Mouse (Mus musculus) kidney, embryonic 14.5 days (tissue): ENCODE results near the gene Zbtb7b. TPM values are rescaled to one million over a fixed set of nuclear protein-coding genes. Genes with fewer than 3 reads are reported as not detected.
A peak's percentile ranks its signal among the peaks of the same experiment; 100 is the strongest.

Experiments used
- ATAC-seq: fragments of 200-750 bp; cut with Nextera tagmentation; 2 replicates; pipeline ENCODE4 v1.8.0; 2017; ENCODE audit warnings: moderate number of reproducible peaks, mild to moderate bottlenecking, moderate TSS enrichment, moderate library complexity; ENCODE audit not compliant: low FRiP score, low TSS enrichment
- H3K27ac ChIP-seq: fragments of 300-500 bp; sonication (generic); 2 replicates; pipeline ENCODE4 v1.5.1; 2014; ENCODE audit warnings: low read depth, mild to moderate bottlenecking, low read length, moderate library complexity, mixed read lengths
- H3K27me3 ChIP-seq: fragments of 300-500 bp; sonication (generic); 2 replicates; pipeline ENCODE4 v1.6.1; 2014; ENCODE audit warnings: mild to moderate bottlenecking, low read length; ENCODE audit not compliant: control insufficient read depth, insufficient read depth
- H3K36me3 ChIP-seq: fragments of 300-500 bp; sonication (generic); 2 replicates; pipeline ENCODE4 v1.6.1; 2014; ENCODE audit warnings: low read length, mixed read lengths; ENCODE audit not compliant: control insufficient read depth, insufficient read depth
- H3K4me1 ChIP-seq: fragments of 300-500 bp; sonication (generic); 2 replicates; pipeline ENCODE4 v1.6.1; 2014; ENCODE audit warnings: low read length, mixed read lengths; ENCODE audit not compliant: control insufficient read depth, insufficient read depth
- H3K4me2 ChIP-seq: fragments of 300-500 bp; sonication (generic); replicated peaks from 2 replicates; pipeline ENCODE4 v1.6.1; 2014; ENCODE audit warnings: low read depth, mild to moderate bottlenecking, low read length
- H3K4me3 ChIP-seq: fragments of 300-500 bp; sonication (generic); 2 replicates; pipeline ENCODE4 v1.5.1; 2014; ENCODE audit warnings: mild to moderate bottlenecking, low read length
- H3K9ac ChIP-seq: fragments of 300-500 bp; sonication (generic); 2 replicates; pipeline ENCODE4 v1.6.1; 2014; ENCODE audit warnings: low read depth, mild to moderate bottlenecking, low read length, moderate library complexity
- H3K9me3 ChIP-seq: fragments of 300-500 bp; sonication (generic); 2 replicates; pipeline ENCODE4 v1.6.1; 2016; ENCODE audit warnings: low read length; ENCODE audit not compliant: control insufficient read depth
- WGBS: fragments of 180-500 bp; shearing (Covaris S2); extraction: QIAGEN DNeasy Blood & Tissue Kit; methylation state at CpG from one replicate; pipeline ENCODE4 v1.1.7; 2014; 5-methylcytosine and 5-hydroxymethylcytosine counted together
- polyA plus RNA-seq: library from polyadenylated mRNA; unstranded; fragments of >200 nt; fragmentation: Nextera tagmentation; extraction: Ambion mirVana; gene quantifications from 2 replicates; pipeline ENCODE4 v1.2.1, GENCODE M21; 2014

Gene Zbtb7b
- polyA plus RNA-seq, 1 experiment from 2014 or later, result 1.8 TPM

DNA sequence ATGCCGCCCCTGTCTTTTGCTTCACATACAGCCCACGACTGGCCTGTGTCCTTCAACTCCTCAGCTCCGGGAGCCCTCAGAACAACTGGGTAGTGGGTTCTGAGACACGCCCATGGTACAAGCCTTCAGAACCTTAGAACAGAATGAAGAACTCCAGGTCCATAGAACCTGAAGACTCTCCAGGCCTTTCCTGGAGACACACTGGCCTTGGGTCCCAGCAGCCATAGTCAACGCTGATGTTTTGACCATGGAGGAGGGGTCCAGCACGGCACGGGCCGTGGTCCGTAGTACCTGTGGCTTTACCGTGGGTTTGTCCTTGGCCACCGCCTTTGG is 29.5 kb downstream of the Zbtb7b start, which contains the start of gene Dcst1:
Gene Dcst1, minus strand, starts transcription at position 101 of the 333 bp plus-strand sequence.
- WGBS, result 96% methylated on average over 11 of the region's 11 CpGs
- H3K9ac ChIP-seq, result peak within 1 kb of the TSS; percentile 18; the same call in 1 of the 2 replicates

DNA sequence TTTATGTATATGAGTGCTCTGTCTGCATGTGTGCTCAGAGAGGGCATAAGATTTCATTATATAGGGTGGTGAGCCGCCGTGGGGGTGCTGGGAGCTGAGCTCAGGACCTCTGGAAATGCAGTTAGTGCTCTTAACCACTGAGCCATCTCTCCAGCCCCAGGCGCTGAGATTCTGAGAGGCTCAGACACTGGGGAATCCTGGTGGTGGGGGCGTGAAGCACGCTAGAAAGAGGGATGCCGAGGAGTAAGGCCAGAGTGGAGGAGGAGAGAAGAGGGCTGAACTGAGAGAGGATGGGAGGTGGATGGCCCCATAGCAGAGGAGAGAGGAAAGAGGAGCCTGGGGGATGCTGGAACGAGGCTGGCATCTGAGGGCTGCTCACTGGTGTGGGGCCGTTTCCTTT is 29.9 kb downstream of the Zbtb7b start:
- no peak overlapping the region for H3K4me3 ChIP-seq
- H3K27ac ChIP-seq, result no peak overlapping the region
- no peak overlapping the region for H3K9ac ChIP-seq
- no peak for ATAC-seq
- H3K27me3 ChIP-seq, result no peaks in the 10 kb centered on the region
- WGBS, result 69% methylated on average over 8 of the region's 8 CpGs
- no peak overlapping the region for H3K4me2 ChIP-seq
- H3K36me3 ChIP-seq, result no peaks in the 10 kb centered on the region
- 0 out of 2 replicates have a peak, but pooled peaks cover 4% of the 10 kb centered on the region for H3K4me1 ChIP-seq
- H3K9me3 ChIP-seq, result no peaks in the 10 kb centered on the region

More for the DNA sequence above, 29.5 kb downstream of the Zbtb7b start, which contains the start of gene Dcst1:
- Histone ChIP-seq H3K27ac (no peak within 1 kb of the TSS), H3K9me3 (no peaks in the 10 kb centered on the region), H3K4me3 (no peak within 1 kb of the TSS), H3K4me2 (no peak within 1 kb of the TSS), H3K27me3 (no peaks in the 10 kb centered on the region), H3K36me3 (no peaks in the 10 kb centered on the region), H3K4me1 (0 out of 2 replicates have a peak, but pooled peaks cover 4% of the 10 kb centered on the region)
- ATAC-seq, result no peak

- no peak within 1 kb of the TSS for H3K27ac ChIP-seq
- no peaks in the 10 kb centered on the region for H3K36me3 ChIP-seq
- H3K4me2 ChIP-seq, result no peak within 1 kb of the TSS
- ATAC-seq, result no peak
- H3K4me1 ChIP-seq, result 0 out of 2 replicates have a peak, but pooled peaks cover 4% of the 10 kb centered on the region
- H3K27me3 ChIP-seq, result no peaks in the 10 kb centered on the region
- H3K9ac ChIP-seq, result no peak within 1 kb of the TSS
- no peaks in the 10 kb centered on the region for H3K9me3 ChIP-seq
- 86% methylated on average over 7 of the region's 7 CpGs for WGBS
- H3K4me3 ChIP-seq, result no peak within 1 kb of the TSS
Measured at GRCm38 (mm10) chr3:89361675-89362074, 32.9 kb downstream of the Zbtb7b start, which contains the start of gene Dcst2. Gene Dcst2 (plus strand): TSS chr3:89361975.

GRCm38 (mm10) chr3:89360237-89360636 is 34.3 kb downstream of the Zbtb7b start:
- Histone ChIP-seq H3K9ac (no peak overlapping the region), H3K27me3 (no peaks in the 10 kb centered on the region), H3K4me1 (peaks cover 5% of the 10 kb centered on the region; the same call in 1 of the 2 replicates), H3K27ac (no peak overlapping the region), H3K36me3 (no peaks in the 10 kb centered on the region), H3K4me3 (no peak overlapping the region), H3K4me2 (no peak overlapping the region), H3K9me3 (no peaks in the 10 kb centered on the region)
- ATAC-seq, result no peak
- 69% methylated on average over 3 of the region's 3 CpGs for WGBS

- Histone ChIP-seq H3K36me3 (no peaks in the 10 kb centered on the region), H3K27me3 (no peaks in the 10 kb centered on the region), H3K4me3 (no peak overlapping the region), H3K4me1 (peaks cover 9% of the 10 kb centered on the region; the same call in 1 of the 2 replicates), H3K9ac (no peak overlapping the region), H3K9me3 (no peaks in the 10 kb centered on the region), H3K27ac (no peak overlapping the region), H3K4me2 (no peak overlapping the region)
- whole genome bisulfite sequencing, result 76% methylated on average over 6 of the region's 6 CpGs
- no peak for ATAC-seq
Measured at GRCm38 (mm10) chr3:89359630-89360029, 34.9 kb downstream of the Zbtb7b start.

DNA sequence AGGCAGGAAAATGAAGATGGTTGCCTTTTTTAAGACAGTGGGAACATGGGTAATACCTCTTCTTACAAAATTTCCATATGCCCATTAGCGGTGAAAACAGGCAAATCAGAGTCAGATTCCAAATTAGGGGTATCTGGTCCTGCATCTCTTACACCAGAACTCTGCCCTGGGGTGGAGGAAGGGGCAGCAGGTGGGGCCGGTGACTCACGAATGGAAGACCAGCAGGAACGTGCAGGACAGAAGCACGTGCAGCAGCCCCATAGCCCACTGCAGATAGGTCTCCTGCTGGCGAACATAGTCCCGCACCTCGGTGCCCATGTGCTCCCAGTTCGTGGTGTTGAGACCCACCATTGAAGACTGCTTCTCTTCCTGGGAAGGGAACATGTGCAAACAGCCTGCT is 38.5 kb downstream of the Zbtb7b start:
- whole genome bisulfite sequencing, result 68% methylated on average over 9 of the region's 9 CpGs
- no peak overlapping the region for H3K4me3 ChIP-seq
- no peak overlapping the region for H3K9ac ChIP-seq
- H3K4me1 ChIP-seq, result peaks cover 9% of the 10 kb centered on the region; the same call in 1 of the 2 replicates
- no peaks in the 10 kb centered on the region for H3K27me3 ChIP-seq
- H3K27ac ChIP-seq, result no peak overlapping the region
- no peak for ATAC-seq
- no peaks in the 10 kb centered on the region for H3K9me3 ChIP-seq
- H3K4me2 ChIP-seq, result no peak overlapping the region
- H3K36me3 ChIP-seq, result no peaks in the 10 kb centered on the region

DNA sequence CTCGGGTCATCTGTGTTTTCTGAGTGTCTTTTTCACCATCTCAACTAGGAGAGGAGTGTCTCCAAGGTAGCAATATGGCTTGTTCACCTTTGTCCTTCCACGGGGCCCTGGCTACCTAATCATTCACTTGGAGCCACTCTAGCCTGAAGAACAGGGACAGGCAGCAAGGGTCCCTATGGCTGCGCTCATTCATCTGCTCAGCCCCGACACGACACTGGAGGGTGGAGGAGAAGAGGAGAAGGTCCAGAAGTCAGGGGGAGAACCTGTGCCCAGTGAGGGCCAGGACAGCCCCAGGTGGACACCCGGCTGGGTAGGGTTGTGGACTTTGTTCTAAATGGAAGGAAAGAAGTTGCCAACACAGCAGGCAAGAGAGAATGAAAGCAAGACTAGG is 39.1 kb downstream of the Zbtb7b start:
- Histone ChIP-seq H3K9ac (no peak overlapping the region), H3K27me3 (no peaks in the 10 kb centered on the region), H3K4me1 (peaks cover 10% of the 10 kb centered on the region; the same call in 1 of the 2 replicates), H3K9me3 (no peaks in the 10 kb centered on the region), H3K36me3 (no peaks in the 10 kb centered on the region), H3K4me2 (no peak overlapping the region), H3K4me3 (no peak overlapping the region), H3K27ac (no peak overlapping the region)
- WGBS, result 61% methylated on average over 6 of the region's 6 CpGs
- no peak for ATAC-seq

- Histone ChIP-seq H3K4me2 (no peak overlapping the region), H3K36me3 (no peaks in the 10 kb centered on the region), H3K9me3 (no peaks in the 10 kb centered on the region), H3K4me3 (no peak overlapping the region), H3K27me3 (no peaks in the 10 kb centered on the region), H3K27ac (no peak overlapping the region), H3K4me1 (peaks cover 14% of the 10 kb centered on the region; the same call in 1 of the 2 replicates), H3K9ac (no peak overlapping the region)
- WGBS, result 19% methylated on average over 5 of the region's 5 CpGs
- ATAC-seq, result peak; percentile 17; the same call in 1 of the 2 replicates
Measured at GRCm38 (mm10) chr3:89354816-89355511, 39.6 kb downstream of the Zbtb7b start.

DNA sequence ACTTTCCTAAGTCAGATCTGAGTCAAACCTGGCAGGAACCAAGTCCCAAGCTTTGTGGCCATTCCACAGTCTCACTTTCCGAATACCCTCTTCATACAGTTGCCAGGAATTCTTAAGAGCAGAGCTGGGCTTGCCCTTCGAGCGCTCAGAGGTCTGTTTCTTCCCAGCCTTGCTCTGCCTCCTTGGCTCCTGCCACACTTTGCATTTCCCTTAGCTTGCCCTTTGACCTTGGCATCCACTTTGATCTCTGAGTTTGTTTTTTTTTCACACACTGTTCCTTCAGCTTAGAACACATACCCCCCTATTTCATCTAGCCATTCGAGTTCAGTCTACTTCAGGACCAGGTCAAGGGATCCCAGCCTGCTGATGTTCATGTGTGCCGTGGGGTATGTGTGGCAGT is 43.3 kb downstream of the Zbtb7b start:
- no peak overlapping the region for H3K4me2 ChIP-seq
- no peaks in the 10 kb centered on the region for H3K9me3 ChIP-seq
- 40% methylated on average over 5 of the region's 5 CpGs for WGBS
- H3K4me3 ChIP-seq, result no peak overlapping the region
- no peak for ATAC-seq
- H3K27ac ChIP-seq, result no peak overlapping the region
- peaks cover 6% of the 10 kb centered on the region; the same call in 1 of the 2 replicates for H3K36me3 ChIP-seq
- no peaks in the 10 kb centered on the region for H3K27me3 ChIP-seq
- no peak overlapping the region for H3K9ac ChIP-seq
- peaks cover 23% of the 10 kb centered on the region; the same call in 1 of the 2 replicates for H3K4me1 ChIP-seq
